Mouse (Mus musculus): ENCODE measurements around the gene Dscaml1. TPM values are rescaled to one million over a fixed set of nuclear protein-coding genes. Genes with fewer than 3 reads are reported as not detected.

Dscaml1 gene
- total and polyA plus RNA-seq, 3 experiments = not detected

- Histone ChIP-seq H3K4me3 (ENCODE audit: control insufficient read depth in 1 of 2, insufficient read depth in 1 of 2, low read depth in 2 of 2, low read length in 2 of 2) (peak overlapping the region; percentile 55 to 83), H3K4me1 (ENCODE audit: control insufficient read depth in 1 of 2, insufficient read depth in 2 of 2, low read length in 2 of 2) (no peaks in the 10 kb centered on the region), H3K9ac (ENCODE audit: control insufficient read depth, low read depth, low read length, poor library complexity, severe bottlenecking) (peak overlapping the region; percentile 27), H3K79me2 (ENCODE audit: control insufficient read depth, insufficient read depth, low read length, poor library complexity) (no peaks in the 10 kb centered on the region), H3K27ac (ENCODE audit: control insufficient read depth, low read depth, low read length) (no peak overlapping the region), H3K27me3 (ENCODE audit: control insufficient read depth in 1 of 2, insufficient read depth in 2 of 2, low read length in 2 of 2) (no peaks in the 10 kb centered on the region), H3K36me3 (ENCODE audit: control insufficient read depth in 1 of 2, insufficient read depth in 2 of 2, low read length in 2 of 2) (no peaks in the 10 kb centered on the region), H3K9me3 (replicated peaks; ENCODE audit: insufficient read depth, low read length) (no peaks in the 10 kb centered on the region)
- DNase-seq (ENCODE audit: low read depth, low spot score) = peak; percentile 81
- TF ChIP-seq POLR2AphosphoS5 (IDR thresholded peaks at IDR 0.05; ENCODE audit: borderline replicate concordance, low read depth, low read length) = no peak
- peak; percentile 78 for TF ChIP-seq RAD21 (IDR thresholded peaks at IDR 0.05; ENCODE audit: low read depth, low read length)
- peak; percentile 52 for TF ChIP-seq ZC3H11A (IDR thresholded peaks at IDR 0.05; ENCODE audit: low read depth, low read length)
- TF ChIP-seq SMC3 (IDR thresholded peaks at IDR 0.05; ENCODE audit: low read depth, low read length) = peak; percentile 72
- TF ChIP-seq MXI1 (IDR thresholded peaks at IDR 0.05; ENCODE audit: low read depth, low read length) = no peak
- peak; percentile 59 to 94 (median 82) for TF ChIP-seq CTCF (IDR thresholded peaks at IDR 0.05 in 2 of 3, conservative IDR thresholded peaks at IDR 0.05 in 1 of 3; ENCODE audit: control insufficient read depth in 1 of 3, insufficient read depth in 1 of 3, low read depth in 2 of 3, low read length in 3 of 3, poor library complexity in 1 of 3, severe bottlenecking in 1 of 3)
Measured at GRCm38 (mm10) chr9:45417245-45417644, 9.2 kb upstream of the Dscaml1 start.

- DNase-seq (ENCODE audit: low read depth, low spot score) = no peak
- no peaks in the 10 kb centered on the region for H3K79me2 ChIP-seq (ENCODE audit: control insufficient read depth, insufficient read depth, low read length, poor library complexity)
- no peaks in the 10 kb centered on the region for H3K9me3 ChIP-seq (replicated peaks; ENCODE audit: insufficient read depth, low read length)
- no peaks in the 10 kb centered on the region for H3K36me3 ChIP-seq (ENCODE audit: control insufficient read depth in 1 of 2, insufficient read depth in 2 of 2, low read length in 2 of 2)
- no peaks in the 10 kb centered on the region for H3K4me1 ChIP-seq (ENCODE audit: control insufficient read depth in 1 of 2, insufficient read depth in 2 of 2, low read length in 2 of 2)
- H3K4me3 ChIP-seq (ENCODE audit: control insufficient read depth in 1 of 2, insufficient read depth in 1 of 2, low read depth in 2 of 2, low read length in 2 of 2) = no peak overlapping the region
- H3K9ac ChIP-seq (ENCODE audit: control insufficient read depth, low read depth, low read length, poor library complexity, severe bottlenecking) = no peak overlapping the region
- no peak overlapping the region for H3K27ac ChIP-seq (ENCODE audit: control insufficient read depth, low read depth, low read length)
- no peaks in the 10 kb centered on the region; a peak in 1 of 4 replicates for H3K27me3 ChIP-seq (ENCODE audit: control insufficient read depth in 1 of 2, insufficient read depth in 2 of 2, low read length in 2 of 2)
- TF ChIP-seq POLR2AphosphoS5 (IDR thresholded peaks at IDR 0.05; ENCODE audit: borderline replicate concordance, low read depth, low read length) = no peak
- TF ChIP-seq ETS1 (IDR thresholded peaks at IDR 0.05; ENCODE audit: low read depth, low read length) = no peak
- no peak for TF ChIP-seq SMC3 (IDR thresholded peaks at IDR 0.05; ENCODE audit: low read depth, low read length)
- no peak for TF ChIP-seq TCF12 (IDR thresholded peaks at IDR 0.05; ENCODE audit: low read depth, low read length)
- no peak for TF ChIP-seq GATA1 (IDR thresholded peaks at IDR 0.05; ENCODE audit: low read depth, low read length)
- TF ChIP-seq EP300 (IDR thresholded peaks at IDR 0.05; ENCODE audit: low read depth in 1 of 2, low read length in 2 of 2) = no peak
- TF ChIP-seq CHD2 (IDR thresholded peaks at IDR 0.05; ENCODE audit: low read length) = no peak
- TF ChIP-seq CTCF (IDR thresholded peaks at IDR 0.05 in 2 of 3, conservative IDR thresholded peaks at IDR 0.05 in 1 of 3; ENCODE audit: control insufficient read depth in 1 of 3, insufficient read depth in 1 of 3, low read depth in 2 of 3, low read length in 3 of 3, poor library complexity in 1 of 3, severe bottlenecking in 1 of 3) = no peak
- TF ChIP-seq MYC (IDR thresholded peaks at IDR 0.05; ENCODE audit: low read depth, low read length) = no peak
- TF ChIP-seq MAFK (IDR thresholded peaks at IDR 0.05; ENCODE audit: borderline replicate concordance, low read depth, low read length) = no peak
- TF ChIP-seq ELF1 (IDR thresholded peaks at IDR 0.05; ENCODE audit: low read depth, low read length) = no peak
- no peak for TF ChIP-seq CHD1 (IDR thresholded peaks at IDR 0.05; ENCODE audit: low read depth, low read length)
- TF ChIP-seq TBP (IDR thresholded peaks at IDR 0.05; ENCODE audit: low read depth, low read length) = no peak
- no peak for TF ChIP-seq POLR2AphosphoS2 (IDR thresholded peaks at IDR 0.05; ENCODE audit: low read length)
- TF ChIP-seq BHLHE40 (IDR thresholded peaks at IDR 0.05; ENCODE audit: borderline replicate concordance, low read depth, low read length) = no peak
- no peak for TF ChIP-seq MAX (IDR thresholded peaks at IDR 0.05; ENCODE audit: low read length)
- no peak for TF ChIP-seq ZC3H11A (IDR thresholded peaks at IDR 0.05; ENCODE audit: low read depth, low read length)
Measured at GRCm38 (mm10) chr9:45418252-45418651, 8.2 kb upstream of the Dscaml1 start.
